Mouse (Mus musculus) heart, postnatal 10 days (tissue): ENCODE measurements around the gene Rgs9bp. TPM values are rescaled to one million over a fixed set of nuclear protein-coding genes. Genes with fewer than 3 reads are reported as not detected.

Source experiments
- DNase-seq, 2 experiments: peaks; one replicate each; pipeline ENCODE4 v3.0.0; 2021
- intact Hi-C: fragments of 180-260 bp; cut with DNase I; formaldehyde crosslinking; loops from one replicate; pipeline ENCODE4 v1.15.1; 2025
- total RNA-seq, 2 experiments: library from RNA; stranded (reverse); gene quantifications; 2 replicates each; pipeline ENCODE4 v1.2.3; 2021

Rgs9bp gene
- total RNA-seq: under 1 TPM; 0.10 to 0.12 TPM

DNA sequence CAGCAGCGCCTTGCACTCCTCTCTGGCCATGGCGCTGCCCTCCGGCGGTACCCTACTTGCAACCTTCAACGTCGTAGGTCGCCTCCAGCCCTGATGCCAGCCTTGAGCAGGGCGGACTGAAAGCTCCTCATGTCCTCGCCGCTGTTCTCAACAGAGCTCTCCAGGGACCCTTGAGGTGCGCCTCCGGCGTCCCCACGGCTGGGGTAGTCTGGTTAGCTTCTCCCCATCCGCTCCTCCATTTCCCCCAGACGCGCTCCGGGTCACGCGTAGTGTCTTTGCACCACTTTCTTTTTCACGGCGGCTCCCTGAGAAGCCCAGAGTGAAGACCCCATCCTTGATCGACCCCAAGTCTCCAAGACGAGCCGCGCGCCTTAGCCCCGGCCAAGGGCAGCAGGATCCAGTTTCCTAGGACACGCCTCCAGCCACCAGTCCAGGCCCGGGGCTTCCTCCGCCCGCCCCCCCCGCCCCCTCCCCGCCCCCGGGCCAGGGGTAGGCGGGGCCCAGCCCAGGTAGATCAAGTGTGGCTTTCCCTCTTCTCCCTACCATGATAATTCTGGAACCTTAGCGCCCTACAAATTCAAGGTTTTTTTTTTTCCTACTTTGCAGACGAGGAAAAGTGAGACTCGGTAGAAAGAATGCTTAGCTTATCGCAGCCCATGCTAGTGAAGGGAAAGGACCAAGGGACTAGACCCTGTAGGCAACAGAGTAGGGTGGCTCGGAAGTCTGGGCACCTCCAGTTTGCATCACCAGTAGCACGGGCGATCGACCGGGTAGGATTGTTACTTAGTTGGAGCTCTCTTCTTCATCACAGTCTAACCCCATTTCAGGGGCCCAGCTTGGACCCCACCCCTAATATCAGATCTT, at the start of gene Rgs9bp:
Gene Rgs9bp, minus strand, starts transcription at position 392 of the 864 bp plus-strand sequence.
- intact Hi-C loops: no loop called here
- peak; percentile 46 to 47 for DNase-seq

GRCm38 (mm10) chr7:35628496-35628895, 43.1 kb upstream of the Rgs9bp start:
- intact Hi-C loops: no loop called here
- peak in 1 of 2 experiments; percentile 28 for DNase-seq

DNA sequence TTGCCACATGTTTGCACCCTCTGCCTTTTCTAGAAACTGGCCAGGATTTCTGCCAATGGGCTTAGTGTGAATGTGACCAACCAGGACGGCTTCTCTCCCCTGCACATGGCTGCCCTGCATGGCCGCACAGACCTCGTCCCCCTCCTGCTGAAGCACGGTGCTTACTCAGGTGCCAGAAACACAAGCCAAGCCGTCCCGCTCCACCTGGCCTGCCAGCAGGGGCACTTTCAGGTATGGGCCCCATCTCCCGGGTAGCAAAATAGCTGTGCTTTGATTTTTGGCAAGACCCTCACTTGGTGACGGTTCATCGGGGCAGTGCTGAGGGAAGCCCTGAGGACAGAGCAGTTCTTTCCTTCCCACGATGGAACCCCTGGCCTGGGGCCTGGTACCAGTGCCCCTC, 42.0 kb upstream of the Rgs9bp start:
- intact Hi-C loops: no loop called here
- no peak for DNase-seq

DNA sequence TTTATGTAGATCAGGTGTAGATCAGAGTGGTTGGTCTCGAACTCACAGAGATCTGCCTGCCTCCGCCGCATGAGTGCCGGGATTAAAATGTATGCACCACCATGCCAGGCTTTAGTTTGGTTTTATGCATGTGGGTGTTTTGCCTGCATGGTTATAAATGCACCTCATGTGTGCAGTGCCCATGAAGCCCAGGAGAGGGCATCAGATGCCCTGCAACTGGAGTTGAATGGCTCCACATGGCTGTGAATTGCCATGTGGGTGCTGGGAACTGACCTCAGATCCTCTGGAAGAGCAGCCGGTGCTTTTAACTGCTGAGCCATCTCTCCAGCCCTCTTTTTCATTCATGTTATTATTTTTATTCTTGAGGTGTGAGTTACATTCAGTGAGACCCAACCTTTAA, 40.7 kb upstream of the Rgs9bp start:
- DNase-seq: no peak
- intact Hi-C loops: no loop called here

DNA sequence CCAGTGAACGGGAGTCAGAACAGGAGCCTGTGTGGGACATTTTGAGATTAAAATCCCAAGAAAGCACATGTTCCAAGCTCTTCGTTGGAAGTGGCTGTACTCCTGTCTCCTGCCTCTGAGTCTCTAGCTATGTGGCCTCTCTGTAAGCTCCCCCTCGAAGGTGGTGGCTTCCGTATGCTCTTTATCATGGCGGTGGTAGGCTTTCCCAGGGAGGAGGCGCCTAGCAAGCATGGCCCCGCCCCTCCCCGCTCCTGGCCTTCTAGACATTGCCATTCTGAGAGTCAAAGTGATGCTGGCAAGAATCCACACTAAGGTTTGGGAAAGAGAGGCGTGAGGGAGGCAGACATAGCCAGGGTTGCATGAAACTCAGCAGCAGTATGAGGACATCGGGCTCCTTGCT, 37.2 kb upstream of the Rgs9bp start:
- intact Hi-C loops: no loop called here
- no peak for DNase-seq

DNA sequence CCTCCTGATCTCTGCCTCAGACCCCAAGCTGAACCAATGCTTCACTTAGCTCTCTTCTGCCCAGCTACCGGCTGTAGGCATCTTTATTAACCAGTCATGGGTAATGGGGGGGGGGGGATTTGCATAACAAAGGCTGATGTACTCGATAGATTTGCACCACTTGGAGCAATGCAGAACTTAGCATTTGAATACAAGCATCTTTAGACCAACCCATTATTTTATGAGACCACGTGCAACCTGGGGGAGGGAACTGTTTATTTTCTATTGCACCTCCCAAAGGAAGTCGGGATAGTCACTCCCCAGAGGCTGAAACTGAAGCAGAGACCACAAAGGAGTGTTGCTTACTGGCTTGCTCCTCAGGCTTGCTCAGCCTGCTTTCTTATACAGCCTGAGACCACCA, 32.1 kb upstream of the Rgs9bp start:
- intact Hi-C loops: no loop called here
- no peak for DNase-seq

- intact Hi-C loops: no loop called here
- no peak for DNase-seq
Measured at GRCm38 (mm10) chr7:35609245-35609644, 23.9 kb upstream of the Rgs9bp start.

DNA sequence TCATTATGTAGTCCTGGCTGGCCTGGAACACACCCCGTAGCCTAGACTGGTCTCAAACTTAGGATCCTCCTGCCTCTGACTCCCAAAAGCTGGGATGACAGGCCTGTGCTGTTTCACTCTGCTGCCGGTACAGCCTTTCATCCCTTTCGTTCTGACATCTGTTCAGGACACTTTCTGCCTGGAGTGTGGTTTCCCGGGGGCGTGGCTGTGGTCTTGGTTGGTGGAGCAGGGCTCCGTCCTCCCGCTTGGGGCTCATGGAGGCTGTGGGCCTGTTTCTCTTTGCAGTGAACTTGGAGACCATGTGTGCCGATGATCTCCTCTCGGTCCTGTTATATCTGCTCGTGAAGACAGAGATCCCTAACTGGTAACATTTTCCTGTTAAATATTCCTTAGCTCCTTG, 21.4 kb upstream of the Rgs9bp start:
- DNase-seq: no peak
- intact Hi-C loops: no loop called here

DNA sequence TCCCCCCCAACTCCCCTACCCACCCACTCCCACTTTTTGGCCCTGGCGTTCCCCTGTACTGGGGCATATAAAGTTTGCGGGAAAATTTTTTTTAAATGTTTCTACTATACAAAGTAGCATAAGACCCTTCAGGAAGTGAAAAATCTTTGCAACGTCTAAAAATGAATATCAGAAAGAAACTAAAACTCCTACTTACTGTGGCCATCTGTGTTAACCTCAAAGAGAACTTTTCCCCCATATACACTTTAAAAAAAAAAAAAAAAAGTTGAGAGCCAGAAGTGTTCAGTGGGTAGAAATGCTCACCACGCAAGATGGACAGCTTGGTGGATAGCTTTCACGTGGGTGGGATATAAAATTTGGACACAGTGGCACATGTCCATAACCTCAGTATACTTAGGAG, 17.4 kb upstream of the Rgs9bp start:
- intact Hi-C loops: no loop called here
- no peak for DNase-seq

GRCm38 (mm10) chr7:35601106-35601505, 15.7 kb upstream of the Rgs9bp start:
- no peak for DNase-seq
- intact Hi-C loops: no loop called here

GRCm38 (mm10) chr7:35600031-35600430, 14.6 kb upstream of the Rgs9bp start:
- intact Hi-C loops: no loop called here
- no peak for DNase-seq

- DNase-seq: no peak
- intact Hi-C loops: no loop called here
Measured at GRCm38 (mm10) chr7:35599492-35599891, 14.1 kb upstream of the Rgs9bp start.

DNA sequence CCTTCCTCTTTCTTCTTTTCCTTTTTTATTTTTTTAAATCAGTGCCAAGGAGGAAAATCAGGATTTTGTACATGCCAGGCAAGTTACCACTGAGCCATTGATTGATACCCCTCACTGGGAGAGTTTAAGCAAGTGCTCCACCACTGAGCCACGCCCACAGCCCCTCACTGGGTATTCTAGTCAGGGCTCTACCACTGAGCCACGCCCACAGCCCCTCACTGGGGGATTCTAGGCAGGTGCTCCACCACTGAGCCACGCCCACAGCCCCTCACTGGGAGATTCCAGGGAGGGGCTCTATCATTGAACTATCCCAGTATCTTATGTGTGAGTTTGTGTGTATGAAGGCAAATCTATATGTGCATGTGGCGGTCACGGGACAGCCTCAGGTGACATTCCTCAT, 8.9 kb upstream of the Rgs9bp start:
- no peak for DNase-seq
- intact Hi-C loops: no loop called here

DNA sequence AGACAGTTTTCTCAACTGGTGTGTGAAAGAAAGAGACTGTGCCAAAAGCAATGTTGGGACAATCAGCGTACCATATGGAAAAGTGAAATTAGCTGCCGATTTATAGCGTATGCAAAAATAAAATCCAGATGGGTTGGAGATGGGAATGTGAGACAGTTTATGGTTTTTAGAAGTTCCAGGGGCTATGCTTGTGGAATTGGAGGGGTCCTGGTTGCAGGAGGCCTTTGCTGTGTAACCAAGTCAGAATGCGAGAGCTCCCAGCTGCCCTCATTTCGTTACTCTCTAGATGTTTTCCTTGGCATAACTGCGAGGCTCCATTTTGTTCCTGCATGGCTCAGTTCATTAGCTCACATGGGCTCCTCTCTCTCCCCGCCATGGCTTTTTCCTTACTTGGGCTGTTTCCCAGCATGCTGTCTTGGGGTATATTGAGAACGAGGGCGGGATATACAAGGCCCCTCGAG, 5.4 kb upstream of the Rgs9bp start:
- DNase-seq: peak; percentile 36 to 41
- intact Hi-C loops: no loop called here

DNA sequence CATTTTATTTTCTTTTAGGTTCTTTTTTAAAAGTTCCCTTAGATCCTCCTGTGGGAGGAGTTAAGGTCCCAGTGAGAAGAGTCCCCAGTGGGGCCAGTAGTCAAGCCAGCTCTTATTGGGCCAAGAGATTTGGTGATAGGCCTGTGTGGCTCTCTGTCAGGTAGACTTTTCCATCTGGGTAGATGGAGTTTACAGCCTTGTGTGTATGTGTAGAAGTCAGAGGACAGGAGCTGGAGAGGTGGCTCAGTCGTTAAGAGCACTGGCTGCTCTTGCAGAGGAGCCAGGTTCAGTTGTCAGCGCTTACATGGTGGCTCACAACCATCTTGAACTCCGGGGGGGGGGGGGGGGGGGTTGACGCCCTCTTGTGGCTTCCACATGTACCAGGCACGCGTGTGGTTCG, 4.1 kb upstream of the Rgs9bp start:
- no peak for DNase-seq
- intact Hi-C loops: no loop called here

DNA sequence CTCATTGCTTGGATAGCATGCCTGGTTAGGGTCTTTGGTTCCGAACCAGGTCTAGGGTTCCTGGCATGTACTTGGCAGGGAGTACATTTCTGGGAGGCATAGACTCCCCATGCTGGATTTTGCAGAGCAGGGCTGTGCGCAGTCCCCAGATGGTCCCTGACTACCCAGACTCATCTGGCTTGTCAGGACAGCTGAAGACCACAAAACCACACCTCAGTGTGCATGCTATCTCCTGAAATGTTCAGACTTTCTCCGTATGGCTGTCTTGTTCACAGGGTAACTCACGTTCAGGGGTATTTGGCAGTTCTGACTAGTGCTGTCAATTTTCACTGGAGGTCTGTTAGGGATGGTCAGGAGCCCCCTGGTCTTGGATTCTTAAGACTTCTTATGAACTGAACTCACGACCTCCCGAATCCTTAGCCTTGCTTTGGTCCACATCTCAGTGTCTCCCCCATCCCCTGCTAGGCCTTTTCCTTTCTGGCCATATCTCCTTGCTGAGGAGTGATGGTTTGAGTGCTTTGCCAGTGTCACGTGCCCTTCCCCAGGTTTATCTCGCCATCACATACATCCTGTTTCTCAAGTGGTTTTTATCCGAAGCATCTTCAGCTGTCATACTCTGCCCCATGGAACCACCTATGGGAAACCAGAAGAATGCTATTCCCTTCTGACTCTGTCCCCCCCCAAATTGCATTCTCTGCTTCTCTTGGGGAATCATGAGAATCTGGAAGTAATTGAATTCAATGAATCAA, 3.5 kb upstream of the Rgs9bp start:
- no peak for DNase-seq
- intact Hi-C loops: no loop called here

- intact Hi-C loops: no loop called here
- DNase-seq: no peak
Measured at GRCm38 (mm10) chr7:35587728-35588127, 2.3 kb upstream of the Rgs9bp start.

DNA sequence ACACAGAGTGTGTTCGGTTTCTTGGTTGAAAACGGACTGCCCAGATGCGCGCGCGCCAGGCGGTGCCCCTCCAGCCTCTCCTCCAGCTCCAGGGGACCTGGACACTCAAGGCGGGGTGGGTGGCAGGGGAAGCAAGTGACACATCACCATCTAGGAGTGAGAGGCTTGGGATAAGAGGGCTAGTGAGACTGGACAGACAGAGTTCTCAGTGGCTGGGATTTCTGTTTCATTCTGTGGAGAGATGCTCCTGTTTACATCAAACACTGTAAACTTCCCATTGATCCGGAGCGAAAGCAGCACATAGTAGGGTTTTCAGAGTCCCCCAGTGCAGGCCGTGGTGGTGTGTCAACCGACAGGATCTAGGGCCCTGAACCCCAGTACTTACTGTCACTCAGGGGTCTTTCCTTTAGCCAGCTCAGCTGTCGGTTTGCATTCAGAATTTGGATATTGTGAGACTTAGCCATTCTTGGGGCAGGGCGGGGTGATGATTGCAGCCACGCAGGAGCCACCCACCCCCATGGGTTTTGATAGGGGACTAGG, 1.6 kb upstream of the Rgs9bp start:
- intact Hi-C loops: no loop called here
- DNase-seq: peak in 1 of 2 experiments; percentile 3

DNA sequence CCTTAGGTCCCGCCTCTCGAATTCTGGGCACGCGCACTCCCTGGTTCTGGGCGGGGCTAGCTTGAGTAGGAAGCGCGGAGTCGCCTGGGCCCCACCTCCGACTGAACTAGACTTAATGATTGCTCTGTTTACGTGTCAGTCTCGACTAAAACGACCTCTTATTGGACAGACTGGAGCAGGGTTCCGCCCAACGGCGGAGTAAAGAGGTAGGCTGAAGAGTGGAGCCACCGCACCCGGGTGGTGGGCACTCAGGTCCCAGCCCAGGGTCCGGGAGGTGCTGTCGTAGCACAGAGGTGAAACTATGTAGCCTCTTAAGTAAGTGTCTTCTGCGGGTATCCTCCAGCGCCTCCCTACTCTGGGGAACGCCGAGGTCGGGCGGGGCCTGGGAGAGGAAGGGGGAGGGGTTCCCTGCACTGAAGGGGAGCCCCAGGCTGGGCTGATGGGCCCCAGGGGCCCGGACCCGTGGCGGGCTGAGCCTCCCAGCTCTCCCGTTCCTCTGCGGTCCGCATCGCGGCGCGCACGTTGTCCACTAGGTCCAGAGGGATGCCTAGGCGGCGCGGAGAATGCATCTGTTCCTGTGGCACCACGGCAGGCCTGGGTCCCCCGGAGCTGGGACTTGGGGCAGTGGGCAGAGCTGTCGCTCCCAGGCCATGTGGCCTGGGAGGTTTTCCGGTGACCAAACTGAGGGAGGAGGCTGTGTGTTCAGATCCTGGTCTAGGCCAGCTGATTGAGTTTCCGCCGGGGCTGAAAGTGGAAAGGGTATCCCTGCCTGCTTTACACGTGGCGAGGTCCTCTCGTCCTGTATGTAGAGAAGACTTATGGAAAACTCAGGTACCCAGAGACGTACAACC, 898 bp upstream of the Rgs9bp start, which contains the start of gene Ankrd27:
Gene Ankrd27, plus strand, starts transcription at position 190 of the 851 bp plus-strand sequence.
- peak; percentile 97 to 98 for DNase-seq
- intact Hi-C loops: no loop called here

GRCm38 (mm10) chr7:35584786-35585190, 594 bp downstream of the Rgs9bp start:
- DNase-seq: peak; percentile 38 to 47
- intact Hi-C loops: no loop called here
